Mouse (Mus musculus) CH12.LX (cell line): ENCODE data around the gene Swi5. TPM values are rescaled to one million over a fixed set of nuclear protein-coding genes. Genes with fewer than 3 reads are reported as not detected.

ENCODE experiments used
- DNase-seq: peaks from one replicate; pipeline ENCODE4 v3.0.0-alpha.2; 2013; ENCODE audit errors: extremely low read depth
- H3K27ac ChIP-seq: 2 replicates; pipeline ENCODE4 v1.5.1; 2012; ENCODE audit warnings: low read depth, mild to moderate bottlenecking, control low read depth, moderate library complexity; ENCODE audit not compliant: insufficient read depth
- H3K27me3 ChIP-seq: replicated peaks from 2 replicates; pipeline ENCODE3; 2012; ENCODE audit warnings: inconsistent platforms
- H3K36me3 ChIP-seq, 2 experiments: replicated peaks in 1 of 2; 2 replicates each; pipeline versions ENCODE3 to v1.6.1; 2012; ENCODE audit warnings: inconsistent platforms in 1 of 2, low read length in 1 of 2, mild to moderate bottlenecking in 1 of 2, mixed read lengths in 1 of 2, moderate library complexity in 1 of 2; ENCODE audit not compliant: control insufficient read depth in 1 of 2, insufficient read depth in 1 of 2
- H3K4me1 ChIP-seq, 2 experiments: 2 replicates each; pipeline ENCODE4 v1.6.1; 2012; ENCODE audit warnings: inconsistent platforms in 1 of 2, moderate library complexity in 1 of 2; ENCODE audit not compliant: insufficient read depth in 2 of 2, control insufficient read depth in 1 of 2
- H3K4me2 ChIP-seq: 2 replicates; pipeline ENCODE4 v1.6.1; 2012; ENCODE audit warnings: low read depth, mild to moderate bottlenecking, control low read depth; ENCODE audit not compliant: poor library complexity, insufficient read depth, severe bottlenecking
- H3K4me3 ChIP-seq, 3 experiments: fragments of 150-350 bp in 1 of 3; sonication (generic) in 1 of 3; replicated peaks in 1 of 3; 2 replicates each; pipeline versions ENCODE3 to v1.5.1; 2011 to 2012; ENCODE audit warnings: low read depth in 2 of 3, low read length in 2 of 3, mild to moderate bottlenecking in 2 of 3, moderate library complexity in 2 of 3, control low read depth in 1 of 3, improper control_type of control experiment in 1 of 3, inconsistent platforms in 1 of 3, mixed read lengths in 1 of 3; ENCODE audit not compliant: poor library complexity in 1 of 3
- H3K79me2 ChIP-seq: replicated peaks from 2 replicates; pipeline ENCODE4 v1.6.1; 2012; ENCODE audit warnings: mild to moderate bottlenecking, moderate library complexity; ENCODE audit not compliant: control insufficient read depth, poor library complexity, insufficient read depth, severe bottlenecking; ENCODE audit errors: extremely low read depth
- H3K9ac ChIP-seq: 2 replicates; pipeline ENCODE4 v1.6.1; 2012; ENCODE audit warnings: low read depth, mild to moderate bottlenecking, control low read depth, moderate library complexity; ENCODE audit not compliant: insufficient read depth
- H3K9me3 ChIP-seq: replicated peaks from 2 replicates; pipeline ENCODE3; 2012; ENCODE audit warnings: low read length, inconsistent platforms, mixed read lengths
- BHLHE40 ChIP-seq: IDR thresholded peaks from 2 replicates; pipeline ENCODE4 v1.6.1; 2011; ENCODE audit warnings: mild to moderate bottlenecking, low read depth, low read length, improper control_type of control experiment
- CHD2 ChIP-seq: IDR thresholded peaks from 2 replicates; pipeline ENCODE4 v1.6.1; 2011; ENCODE audit warnings: low read length, improper control_type of control experiment
- E2F4 ChIP-seq: IDR thresholded peaks from 2 replicates; pipeline ENCODE4 v1.6.1; 2011; ENCODE audit warnings: low read depth, low read length, improper control_type of control experiment; ENCODE audit not compliant: insufficient replicate concordance
- EP300 ChIP-seq: IDR thresholded peaks from 2 replicates; pipeline ENCODE4 v1.6.1; 2011; ENCODE audit warnings: low read length, improper control_type of control experiment
- ETS1 ChIP-seq: conservative IDR thresholded peaks from 2 replicates; pipeline ENCODE4 v1.6.1; 2012; ENCODE audit warnings: low read depth, mild to moderate bottlenecking, inconsistent platforms, low read length, improper control_type of control experiment, moderate library complexity
- HCFC1 ChIP-seq: IDR thresholded peaks from 2 replicates; pipeline ENCODE4 v1.6.1; 2012; ENCODE audit warnings: low read depth, mild to moderate bottlenecking, inconsistent platforms, low read length, improper control_type of control experiment
- JUN ChIP-seq: IDR thresholded peaks from 2 replicates; pipeline ENCODE4 v1.6.1; 2011; ENCODE audit warnings: low read depth, mild to moderate bottlenecking, low read length, improper control_type of control experiment, moderate library complexity; ENCODE audit not compliant: insufficient read depth
- MAZ ChIP-seq: IDR thresholded peaks from 2 replicates; pipeline ENCODE4 v1.6.1; 2012; ENCODE audit warnings: low read depth, mild to moderate bottlenecking, inconsistent platforms, low read length, improper control_type of control experiment, moderate library complexity
- MEF2A ChIP-seq: IDR thresholded peaks from 2 replicates; pipeline ENCODE4 v1.6.1; 2014; ENCODE audit warnings: low read depth, mild to moderate bottlenecking, inconsistent platforms, low read length, improper control_type of control experiment, borderline replicate concordance
- MXI1 ChIP-seq: IDR thresholded peaks from 2 replicates; pipeline ENCODE4 v1.6.1; 2011; ENCODE audit warnings: mild to moderate bottlenecking, low read depth, low read length, improper control_type of control experiment
- NELFE ChIP-seq: IDR thresholded peaks from 2 replicates; pipeline ENCODE4 v1.6.1; 2011; ENCODE audit warnings: low read depth, low read length, improper control_type of control experiment
- NRF1 ChIP-seq: IDR thresholded peaks from 2 replicates; pipeline ENCODE4 v1.6.1; 2014; ENCODE audit warnings: low read depth, mild to moderate bottlenecking, inconsistent platforms, low read length, improper control_type of control experiment, moderate library complexity
- PAX5 ChIP-seq: IDR thresholded peaks from 2 replicates; pipeline ENCODE4 v1.6.1; 2012; ENCODE audit warnings: low read length, inconsistent platforms, mixed read lengths
- POLR2A ChIP-seq: IDR thresholded peaks from 2 replicates; pipeline ENCODE4 v1.6.1; 2011; ENCODE audit warnings: low read depth, mild to moderate bottlenecking, improper control_type of control experiment, low read length
- RAD21 ChIP-seq: IDR thresholded peaks from 2 replicates; pipeline ENCODE4 v1.6.1; 2011; ENCODE audit warnings: low read depth, mild to moderate bottlenecking, low read length, improper control_type of control experiment, moderate library complexity
- RCOR1 ChIP-seq: conservative IDR thresholded peaks from 2 replicates; pipeline ENCODE4 v1.6.1; 2012; ENCODE audit warnings: low read depth, mild to moderate bottlenecking, inconsistent platforms, low read length, improper control_type of control experiment
- SIN3A ChIP-seq: IDR thresholded peaks from 2 replicates; pipeline ENCODE4 v1.6.1; 2012; ENCODE audit warnings: low read length, improper control_type of control experiment, inconsistent platforms
- SMC3 ChIP-seq: IDR thresholded peaks from 2 replicates; pipeline ENCODE4 v1.6.1; 2011; ENCODE audit warnings: low read depth, low read length, improper control_type of control experiment
- TBP ChIP-seq: conservative IDR thresholded peaks from 2 replicates; pipeline ENCODE4 v1.6.1; 2011; ENCODE audit warnings: low read depth, low read length, improper control_type of control experiment
- UBTF ChIP-seq: IDR thresholded peaks from 2 replicates; pipeline ENCODE4 v1.6.1; 2012; ENCODE audit warnings: low read depth, mild to moderate bottlenecking, inconsistent platforms, low read length, improper control_type of control experiment, moderate library complexity
- ZKSCAN1 ChIP-seq: IDR thresholded peaks from 2 replicates; pipeline ENCODE4 v1.6.1; 2012; ENCODE audit warnings: low read depth, inconsistent platforms, low read length, improper control_type of control experiment, borderline replicate concordance
- ZMIZ1 ChIP-seq: IDR thresholded peaks from 2 replicates; pipeline ENCODE4 v1.6.1; 2012; ENCODE audit warnings: low read depth, mild to moderate bottlenecking, inconsistent platforms, low read length, improper control_type of control experiment
- ZNF384 ChIP-seq: IDR thresholded peaks from 2 replicates; pipeline ENCODE4 v1.6.1; 2012; ENCODE audit warnings: low read depth, low read length, improper control_type of control experiment, inconsistent platforms
- dilution Hi-C: fragments of 300-500 bp; cut with MboI; formaldehyde crosslinking; loops from 2 replicates; pipeline ENCODE4 v1.14.3; 2020; ENCODE audit warnings: low sequenced_read_pairs; ENCODE audit not compliant: extremely low pct_unique_long_range_greater_than_20kb, extremely low pct_ligation_motif_present
- in situ Hi-C: fragments of 300-500 bp; cut with MboI; formaldehyde crosslinking; loops from 3 replicates; pipeline ENCODE4 v1.14.3; 2019; ENCODE audit warnings: low sequenced_read_pairs, low pct_ligation_motif_present, low pct_unique_long_range_greater_than_20kb, mixed read lengths
- polyA plus RNA-seq: library from polyadenylated mRNA; unstranded; fragments of >175 nt; gene quantifications from 2 replicates; pipeline ENCODE4 v1.2.1, GENCODE M21; 2012; ENCODE audit warnings: low read depth; ENCODE audit not compliant: insufficient read length
- total RNA-seq, 2 experiments: library from RNA; depleted of rRNA; stranded (reverse); fragments of 300-350 nt in 1 of 2; fragments of >200 nt in 1 of 2; gene quantifications; 2 replicates each; pipeline ENCODE4 v1.2.3; 2012 to 2014

Swi5 gene
- total and polyA plus RNA-seq, 3 experiments = 295 to 437 (median 344) TPM

GRCm38 (mm10) chr2:32251791-32252527, 35.9 kb downstream of the Swi5 start:
- no peak overlapping the region for H3K4me2 ChIP-seq
- H3K36me3 ChIP-seq = peaks cover 84 to 89% of the 10 kb centered on the region in 2 experiments
- no peaks in the 10 kb centered on the region for H3K79me2 ChIP-seq
- H3K9me3 ChIP-seq = no peaks in the 10 kb centered on the region
- dilution Hi-C loops = no loop called here
- H3K4me1 ChIP-seq = no peaks in the 10 kb centered on the region
- H3K4me3 ChIP-seq = no peak overlapping the region
- H3K27me3 ChIP-seq = no peaks in the 10 kb centered on the region
- no peak overlapping the region for H3K9ac ChIP-seq
- TF ChIP-seq TBP (no peak), ETS1 (no peak), ZKSCAN1 (no peak), BHLHE40 (no peak), SIN3A (no peak), MAZ (no peak), UBTF (no peak), EP300 (no peak), SMC3 (no peak), NELFE (no peak)
- no peak for DNase-seq
- H3K27ac ChIP-seq = no peak overlapping the region
- in situ Hi-C loops = no loop called here

GRCm38 (mm10) chr2:32248377-32249361, 39.2 kb downstream of the Swi5 start:
- Histone ChIP-seq H3K9ac (no peak overlapping the region), H3K9me3 (no peaks in the 10 kb centered on the region), H3K4me1 (no peaks in the 10 kb centered on the region), H3K79me2 (no peaks in the 10 kb centered on the region), H3K4me2 (no peak overlapping the region), H3K27me3 (no peaks in the 10 kb centered on the region), H3K36me3 (peaks cover 73 to 96% of the 10 kb centered on the region in 2 experiments), H3K4me3 (no peak overlapping the region), H3K27ac (no peak overlapping the region)
- in situ Hi-C loops = no loop called here
- dilution Hi-C loops = no loop called here
- DNase-seq = no peak
- TF ChIP-seq MXI1 (no peak), MAZ (no peak), NELFE (no peak), RAD21 (no peak), E2F4 (no peak), RCOR1 (no peak), JUN (no peak), ZNF384 (no peak), NRF1 (no peak), ZMIZ1 (no peak), UBTF (no peak), POLR2A (no peak), MEF2A (no peak), PAX5 (no peak), ETS1 (no peak), CHD2 (no peak), SIN3A (no peak), HCFC1 (no peak)
